Mouse (Mus musculus) embryonic fibroblast, embryonic 13.5 days (primary cell): Measurements from ENCODE around the gene Krt83.

Experiments
- CTCF ChIP-seq: IDR thresholded peaks from 2 replicates; pipeline ENCODE4 v1.5.1; 2011; ENCODE audit warnings: mild to moderate bottlenecking, control low read depth, low read length, moderate library complexity, borderline replicate concordance; ENCODE audit not compliant: insufficient read depth
- POLR2A ChIP-seq: IDR thresholded peaks from 2 replicates; pipeline ENCODE4 v1.6.1; 2011; ENCODE audit warnings: low read depth, mild to moderate bottlenecking, control low read depth, low read length, moderate library complexity

DNA sequence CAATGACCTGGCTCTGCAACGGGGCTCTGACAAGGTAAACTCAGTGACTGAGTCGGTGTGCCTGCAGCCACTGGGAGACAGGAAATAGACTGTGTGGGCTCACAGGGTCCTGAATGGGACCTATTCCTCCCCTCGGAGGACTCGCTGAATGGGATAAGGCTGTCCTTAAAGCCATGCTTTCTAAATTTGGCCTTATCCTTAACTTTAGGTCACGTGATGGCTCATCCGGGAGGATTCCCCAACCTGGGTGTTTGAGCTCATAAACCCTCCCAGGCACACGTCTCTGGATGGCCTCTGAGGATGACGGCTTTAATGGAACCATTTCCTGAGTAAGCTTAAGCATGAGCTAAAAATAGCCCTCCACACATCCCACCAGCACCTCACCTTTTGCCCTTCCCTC lies 1.4 kb upstream of the Krt83 start:
- TF ChIP-seq CTCF (no peak), POLR2A (no peak)
